Mouse (Mus musculus): Measurements from ENCODE around the gene Ndufb4.
"Not testable (repeated sequence)": the region's sequence is repeated elsewhere in the genome, so short reads cannot be mapped to it uniquely, and the experiment has no call there.

Gene Ndufb4

DNA sequence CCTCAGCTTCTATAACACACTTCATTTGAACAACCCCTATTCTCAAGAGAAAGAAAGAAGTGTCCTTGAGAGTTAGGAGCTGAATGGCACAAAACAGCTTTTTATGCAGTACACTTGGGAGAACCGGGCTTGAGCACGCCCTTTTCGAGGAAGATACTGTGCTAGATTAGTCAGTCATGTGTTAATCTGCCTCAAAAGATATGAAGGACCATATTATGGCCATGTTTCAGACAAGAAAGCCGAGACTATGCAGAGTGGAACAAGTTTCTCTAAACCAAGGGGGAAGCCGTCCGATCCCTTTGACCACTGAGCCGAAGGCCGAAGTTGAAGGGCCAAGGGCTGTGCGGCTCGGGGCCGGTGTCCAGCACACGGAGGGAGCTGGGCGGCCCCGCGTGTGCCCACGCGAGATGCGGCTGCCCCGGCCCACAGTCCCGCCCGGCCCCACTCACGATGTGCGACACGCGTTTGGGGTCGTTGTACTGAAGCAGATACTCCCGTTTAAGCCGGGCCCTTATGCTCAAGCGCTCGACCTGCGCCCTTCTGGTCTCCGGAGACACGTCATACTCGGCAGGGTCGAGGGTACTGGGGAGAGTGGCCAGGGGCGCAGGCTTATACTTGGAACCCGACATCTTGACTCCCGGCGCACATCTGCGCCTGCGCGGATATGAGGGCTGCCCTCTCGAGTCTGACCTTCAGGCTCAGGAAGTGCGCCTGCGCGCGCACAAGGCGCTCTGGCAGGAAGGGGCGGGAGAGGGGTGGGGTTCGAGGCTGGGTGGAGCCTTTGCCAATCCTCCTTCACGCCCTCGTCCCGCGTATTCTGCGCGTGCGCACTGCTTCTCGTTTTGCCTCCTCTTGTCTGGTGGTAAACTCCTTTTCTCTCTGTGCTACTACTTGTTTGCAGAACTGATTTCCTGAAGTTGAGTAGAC is at the start of gene Ndufb4:
TSS of gene Ndufb4 (minus strand) at position 723 of the 927 bp plus-strand sequence.
- DNase-seq (ENCODE audit: low spot score): peak; percentile 97

DNA sequence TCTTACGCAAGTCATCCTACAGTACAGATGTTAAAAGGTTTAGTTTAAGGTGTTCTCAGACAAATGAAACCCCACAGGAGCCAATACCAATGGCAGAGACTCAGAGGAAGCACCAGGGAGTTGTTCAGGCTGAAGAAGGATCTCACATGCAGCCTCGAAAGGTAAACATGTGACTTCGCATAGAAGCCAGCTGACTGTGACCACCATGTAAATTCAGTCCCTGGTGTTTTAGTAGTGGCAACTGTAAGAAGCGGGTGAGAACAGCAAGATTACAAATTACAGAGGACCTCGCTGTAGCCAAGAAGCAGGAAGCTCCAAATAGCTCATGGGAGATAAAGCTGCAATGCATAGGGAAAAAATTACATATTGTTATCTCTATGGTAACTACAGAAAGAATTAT is 49.6 kb upstream of the Ndufb4 start:
- no peak for DNase-seq (ENCODE audit: low spot score)

DNA sequence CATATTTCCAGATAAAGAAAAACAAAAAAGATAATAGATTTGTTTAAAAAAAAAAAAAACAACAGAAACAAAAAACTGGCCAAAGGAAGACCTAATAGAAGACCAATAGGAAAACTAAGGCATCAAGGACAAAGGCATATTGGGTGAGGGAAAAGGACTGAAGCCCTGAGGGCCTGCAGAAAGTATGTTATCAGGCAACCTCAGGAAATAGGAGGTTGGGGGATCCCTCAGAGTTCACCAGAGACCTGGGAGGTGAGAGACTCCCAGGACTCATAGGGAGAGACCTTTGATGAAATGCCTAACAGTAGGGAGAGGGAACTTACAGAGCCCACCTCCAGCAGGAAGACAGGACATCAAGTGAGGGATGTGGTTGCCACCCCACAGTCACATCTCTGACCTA is 45.8 kb upstream of the Ndufb4 start:
- not testable (repeated sequence) for DNase-seq (ENCODE audit: low spot score)

DNA sequence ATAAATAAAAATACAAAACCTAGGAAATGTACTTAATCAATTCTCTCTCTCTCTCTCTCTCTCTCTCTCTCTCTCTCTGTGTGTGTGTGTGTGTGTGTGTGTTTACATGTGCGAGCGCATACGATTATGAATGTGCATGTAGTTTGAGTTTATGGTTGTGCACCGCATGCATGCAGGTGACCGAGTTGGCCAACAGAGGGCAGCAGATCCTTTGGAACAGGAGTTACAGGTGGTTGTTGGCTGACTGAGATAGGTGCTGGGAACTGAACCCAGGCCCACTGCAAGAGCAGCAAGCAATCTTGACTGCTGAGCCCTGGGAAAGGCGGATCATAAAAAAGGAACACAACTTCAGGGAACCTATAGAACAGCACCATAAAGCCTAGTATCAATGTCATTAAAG is 44.5 kb upstream of the Ndufb4 start:
- no peak for DNase-seq (ENCODE audit: low spot score)

DNA sequence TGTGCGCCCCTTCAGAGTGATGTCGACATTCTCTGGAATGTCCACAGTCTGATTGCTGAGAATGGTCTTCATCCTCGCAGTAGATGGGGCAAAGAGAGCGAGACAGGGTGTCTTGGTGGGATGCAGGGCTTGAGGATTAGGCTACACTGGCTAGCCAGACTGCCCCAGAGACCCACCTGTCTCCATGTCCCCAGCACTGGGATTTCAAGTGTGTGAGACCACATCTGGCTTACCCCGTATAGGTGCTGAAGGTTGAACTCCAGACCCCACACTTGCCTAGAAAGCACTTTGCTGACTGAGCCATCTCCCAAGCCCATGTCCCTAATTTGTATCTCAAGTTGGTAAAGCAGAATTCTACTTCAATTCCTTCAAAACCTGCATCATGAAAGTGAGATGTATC is 43.0 kb upstream of the Ndufb4 start:
- DNase-seq (ENCODE audit: low spot score): no peak

DNA sequence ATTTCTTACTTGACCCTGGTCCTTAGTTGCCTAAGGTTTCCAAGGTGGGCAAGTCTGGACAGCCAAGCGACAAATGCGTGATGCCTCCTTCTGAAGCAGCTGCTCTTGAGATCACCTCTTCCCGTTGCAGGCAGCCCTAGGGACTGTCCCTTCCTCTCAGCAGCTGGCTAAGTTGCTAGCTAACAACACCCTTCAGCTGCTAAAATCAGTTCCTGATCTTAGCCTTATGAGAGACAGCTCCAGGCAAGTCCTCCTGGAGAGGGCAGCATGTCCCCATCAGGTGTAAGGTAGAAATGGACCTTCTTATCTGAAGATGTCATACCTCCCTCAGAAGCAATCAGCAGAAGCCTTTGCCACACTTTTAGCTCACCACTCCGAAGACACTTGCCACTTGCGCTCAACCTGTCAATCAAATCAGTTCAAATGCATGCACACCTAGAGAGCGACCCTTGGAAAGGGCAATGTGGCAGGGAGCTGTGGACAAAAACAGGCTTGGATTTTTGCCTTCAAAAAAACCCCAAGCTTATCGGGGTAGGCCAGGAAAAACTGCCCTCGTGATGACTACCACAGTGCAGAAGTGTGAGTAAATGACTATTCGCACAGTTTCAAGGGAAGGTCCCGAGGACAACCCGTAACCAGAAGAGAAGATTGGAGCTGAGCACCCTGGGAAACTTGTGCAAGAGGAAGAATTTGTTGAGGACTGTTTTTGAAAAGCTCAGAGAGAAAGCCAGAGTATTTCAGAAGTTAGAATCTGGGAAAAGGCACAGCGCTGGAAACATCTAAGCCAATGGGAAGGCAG is 36.9 kb upstream of the Ndufb4 start:
- DNase-seq (ENCODE audit: low spot score): no peak

DNA sequence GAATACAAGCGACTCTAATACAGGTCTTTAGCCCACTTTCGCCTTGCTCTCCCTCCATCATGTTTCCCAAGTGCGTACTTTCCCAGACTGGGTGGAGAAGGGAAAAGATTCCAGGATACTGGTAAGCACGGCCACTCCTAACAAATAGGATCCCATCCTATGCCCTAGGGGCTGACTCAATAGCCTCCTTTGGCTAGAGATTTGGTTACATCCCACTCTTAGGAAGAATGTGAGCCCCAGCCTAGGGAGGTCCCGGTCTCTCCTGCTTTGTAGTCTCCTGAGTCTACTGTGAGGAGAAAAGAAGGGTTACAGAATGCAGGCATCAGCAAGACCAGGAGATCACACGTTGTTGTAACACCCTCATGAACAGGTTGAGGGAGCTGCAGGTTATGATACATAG is 36.2 kb upstream of the Ndufb4 start:
- no peak for DNase-seq (ENCODE audit: low spot score)

DNA sequence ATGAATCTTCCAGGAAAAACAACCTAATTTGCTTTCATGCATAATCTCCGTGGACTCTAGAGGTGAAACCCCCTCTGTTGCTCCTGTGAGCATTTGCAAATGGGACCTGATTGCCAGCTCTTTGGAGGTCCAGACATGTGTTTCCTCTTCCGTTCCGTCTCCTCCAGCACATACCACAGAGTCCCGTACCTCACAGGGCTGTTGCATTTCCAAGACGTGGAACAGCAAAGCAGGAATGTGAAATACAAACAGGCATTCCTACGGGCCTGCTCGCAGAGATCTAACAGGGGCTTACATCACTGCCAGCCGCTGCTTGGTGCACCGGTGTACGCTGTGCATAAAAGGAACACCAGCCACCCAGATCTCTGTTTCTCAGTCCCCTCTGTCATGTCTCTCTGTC is 35.7 kb upstream of the Ndufb4 start:
- DNase-seq (ENCODE audit: low spot score): no peak

DNA sequence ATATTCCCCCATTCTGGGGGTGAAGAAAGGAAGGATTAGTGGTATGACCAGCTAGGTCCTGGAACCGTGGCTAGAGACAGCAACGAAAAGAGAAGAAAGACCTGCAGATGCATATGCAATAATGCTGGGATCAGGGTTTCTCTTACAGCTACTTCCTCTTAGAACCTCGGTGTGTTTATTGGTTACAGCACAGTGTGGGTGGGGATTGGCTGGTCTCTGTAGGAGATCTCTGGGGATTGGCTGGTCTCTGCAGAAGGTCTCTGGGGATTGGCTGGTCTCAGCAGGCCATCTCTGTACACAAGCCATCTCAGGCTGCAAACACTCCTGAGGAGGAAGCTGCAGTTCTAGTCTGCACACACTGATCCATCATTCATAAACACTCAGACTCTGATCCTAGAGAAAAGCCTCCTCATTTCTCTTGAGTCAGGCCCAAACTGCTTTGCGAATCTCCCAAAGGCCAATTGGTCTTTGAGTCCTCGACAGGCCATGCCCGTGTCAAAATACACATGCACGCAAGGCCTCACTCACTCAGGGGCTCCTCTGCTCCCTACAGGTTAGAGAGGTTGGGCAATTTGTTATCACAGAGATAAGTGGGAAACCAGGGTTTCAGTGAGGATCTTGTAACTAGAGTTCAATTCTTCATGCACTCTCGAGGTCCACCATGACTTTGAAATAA is 35.1 kb upstream of the Ndufb4 start:
- peak; percentile 11 for DNase-seq (ENCODE audit: low spot score)

DNA sequence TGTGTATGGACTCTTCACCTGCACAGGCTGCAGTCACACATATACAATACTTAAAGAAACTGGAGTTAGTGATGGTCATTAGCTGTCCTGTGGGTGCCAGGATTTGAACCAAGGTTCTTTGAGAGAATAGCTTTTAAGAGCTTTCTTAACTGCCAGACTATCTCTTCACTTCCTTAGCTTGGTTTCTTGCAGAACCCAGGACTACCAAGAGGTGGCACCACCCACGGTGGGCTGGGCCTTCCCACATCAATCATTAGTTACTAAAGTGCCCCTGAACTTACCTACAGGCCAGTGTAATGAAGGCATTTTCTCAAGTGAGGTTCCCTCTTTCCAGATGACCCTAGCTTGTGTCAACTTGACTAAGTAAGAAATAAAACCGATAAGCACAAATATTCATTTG is 33.9 kb upstream of the Ndufb4 start:
- DNase-seq (ENCODE audit: low spot score): no peak

DNA sequence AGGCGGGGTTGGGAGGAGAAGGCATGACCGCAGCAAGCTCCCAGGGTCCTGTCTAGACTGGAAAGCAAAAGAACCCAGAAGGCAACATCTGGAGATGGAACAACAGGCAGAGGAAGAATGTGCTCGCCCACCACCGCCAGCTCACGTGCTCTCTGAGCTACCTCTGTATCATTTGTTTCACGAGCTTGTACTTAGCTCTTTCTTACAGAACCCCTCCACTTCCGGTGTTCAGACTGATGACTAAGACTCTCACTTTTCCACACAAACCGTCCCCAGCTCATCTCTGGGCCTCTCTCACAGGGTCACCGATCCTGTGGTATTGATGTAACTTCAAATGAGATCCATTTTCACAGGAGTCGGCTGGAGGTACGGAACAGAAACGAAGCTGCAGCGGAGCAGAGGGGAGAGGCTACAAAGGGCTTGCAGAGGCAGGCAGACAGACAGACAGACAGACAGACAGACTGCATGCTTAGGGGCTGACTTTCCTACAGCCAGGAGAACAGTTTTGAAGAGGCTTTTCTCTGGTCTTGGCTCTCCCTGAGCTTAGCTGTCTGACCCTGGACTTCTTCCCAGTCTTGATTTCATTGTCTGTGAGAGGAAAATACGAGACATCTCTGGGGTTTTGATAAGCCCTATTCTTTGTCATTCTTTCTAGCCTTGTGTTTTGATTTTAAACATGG is 33.2 kb upstream of the Ndufb4 start:
- DNase-seq (ENCODE audit: low spot score): peak; percentile 17

DNA sequence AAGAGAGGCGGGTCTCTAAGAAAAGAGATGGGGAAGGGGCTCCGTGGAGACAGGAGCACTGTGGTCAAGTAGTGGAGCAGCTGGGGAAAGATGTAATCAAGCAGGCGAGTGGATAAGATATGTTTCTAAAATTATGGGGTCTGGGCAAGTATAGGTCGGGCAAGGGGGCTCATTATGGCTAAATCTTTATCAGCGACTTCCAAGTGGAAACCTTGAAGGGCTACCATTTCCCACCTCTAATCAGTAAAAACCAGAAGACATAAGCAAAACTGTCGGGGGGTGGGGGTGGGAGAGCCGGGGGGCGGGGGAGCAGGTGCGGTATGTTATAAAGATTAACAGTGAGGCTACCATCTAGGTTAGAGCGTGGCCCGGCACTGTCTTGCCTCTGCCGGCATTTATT is 32.6 kb upstream of the Ndufb4 start:
- no peak for DNase-seq (ENCODE audit: low spot score)

DNA sequence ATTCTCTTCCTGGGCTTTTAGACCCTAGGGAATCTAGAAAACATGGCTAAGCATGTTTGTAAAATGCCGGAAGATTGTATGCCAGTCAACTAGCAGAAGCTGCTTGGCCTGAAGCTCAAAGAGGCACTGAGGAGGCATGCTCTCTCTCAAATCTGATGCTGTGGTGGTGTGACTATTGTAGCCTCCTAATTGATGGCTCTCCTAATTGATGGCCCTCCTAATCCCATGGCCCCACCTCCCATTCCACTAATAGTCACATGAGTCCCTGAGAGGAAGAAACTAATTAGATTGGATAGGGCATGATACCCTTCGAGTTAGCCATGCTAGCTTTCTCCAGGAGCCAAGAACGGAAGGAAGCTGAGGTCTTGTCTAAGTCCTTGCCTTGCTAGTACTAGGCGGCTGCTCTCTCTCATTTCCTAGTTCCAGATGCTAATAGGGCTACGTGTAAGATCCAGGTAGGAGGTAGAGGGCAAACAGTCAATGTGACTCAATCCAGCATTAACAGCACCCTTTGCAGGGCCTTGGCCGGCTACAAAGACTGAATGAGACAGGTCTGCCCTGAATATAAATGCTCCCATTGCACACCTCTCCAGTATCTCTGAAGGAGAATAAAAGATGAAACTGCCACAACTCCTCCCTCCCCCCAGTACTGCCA is 31.8 kb upstream of the Ndufb4 start:
- no peak for DNase-seq (ENCODE audit: low spot score)

DNA sequence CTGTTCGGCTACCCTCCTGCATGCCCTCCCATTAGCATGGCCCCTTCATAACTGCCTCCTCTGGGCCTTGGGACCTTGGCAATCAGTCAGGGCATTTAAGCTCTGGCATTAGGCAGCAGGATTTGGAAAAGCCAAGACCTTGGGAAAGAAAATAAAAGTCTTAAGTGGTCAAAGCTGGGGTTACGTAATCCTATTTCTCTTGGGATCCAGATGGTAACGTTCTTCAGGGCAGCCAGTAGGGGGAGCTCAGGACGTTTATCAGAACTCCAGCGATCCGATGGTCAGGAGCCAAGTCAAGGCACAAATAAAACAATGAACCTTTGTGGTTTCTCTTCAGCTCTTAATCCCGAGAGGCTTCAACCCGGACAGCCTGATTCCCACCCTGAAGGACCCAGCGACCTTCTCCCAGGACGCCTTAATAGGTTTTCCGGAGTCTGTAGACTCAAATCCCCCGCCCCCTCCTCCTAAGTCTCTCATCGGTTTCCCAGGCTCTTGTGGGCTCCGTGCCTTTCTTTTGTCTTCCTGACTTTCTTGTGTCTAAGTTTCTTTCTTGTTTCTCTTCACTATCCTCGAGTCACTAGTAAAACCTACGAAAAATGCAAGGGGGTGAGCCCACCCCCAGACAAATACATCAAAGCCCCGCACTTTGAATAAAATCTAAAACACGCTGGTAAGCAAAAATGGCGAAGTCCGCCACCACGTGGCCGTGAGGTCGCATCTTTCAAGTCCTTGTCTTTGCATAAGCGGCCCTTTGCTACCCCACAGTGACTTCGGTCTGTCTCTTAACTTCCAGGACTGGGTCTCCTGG is 30.6 kb upstream of the Ndufb4 start:
- DNase-seq (ENCODE audit: low spot score): peak; percentile 83

DNA sequence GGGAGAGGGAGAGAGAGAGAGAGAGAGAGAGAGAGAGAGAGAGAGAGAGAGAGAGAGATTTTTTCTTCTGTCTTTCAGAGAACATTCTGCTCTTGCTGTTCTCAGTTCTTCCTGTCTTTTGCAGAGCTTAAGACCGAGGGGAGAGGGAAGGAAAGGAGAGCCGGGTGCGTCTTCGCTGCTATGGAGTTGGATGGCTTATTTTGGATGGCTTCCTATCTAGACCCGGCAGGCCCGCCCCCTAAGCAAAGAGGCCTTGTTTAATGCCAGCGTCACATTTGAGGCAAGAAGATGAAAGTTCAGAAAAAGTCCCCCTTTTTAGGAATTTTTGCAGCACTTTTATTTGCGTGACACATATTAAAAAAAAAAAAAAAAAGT is 30.0 kb upstream of the Ndufb4 start:
- DNase-seq (ENCODE audit: low spot score): peak; percentile 29

DNA sequence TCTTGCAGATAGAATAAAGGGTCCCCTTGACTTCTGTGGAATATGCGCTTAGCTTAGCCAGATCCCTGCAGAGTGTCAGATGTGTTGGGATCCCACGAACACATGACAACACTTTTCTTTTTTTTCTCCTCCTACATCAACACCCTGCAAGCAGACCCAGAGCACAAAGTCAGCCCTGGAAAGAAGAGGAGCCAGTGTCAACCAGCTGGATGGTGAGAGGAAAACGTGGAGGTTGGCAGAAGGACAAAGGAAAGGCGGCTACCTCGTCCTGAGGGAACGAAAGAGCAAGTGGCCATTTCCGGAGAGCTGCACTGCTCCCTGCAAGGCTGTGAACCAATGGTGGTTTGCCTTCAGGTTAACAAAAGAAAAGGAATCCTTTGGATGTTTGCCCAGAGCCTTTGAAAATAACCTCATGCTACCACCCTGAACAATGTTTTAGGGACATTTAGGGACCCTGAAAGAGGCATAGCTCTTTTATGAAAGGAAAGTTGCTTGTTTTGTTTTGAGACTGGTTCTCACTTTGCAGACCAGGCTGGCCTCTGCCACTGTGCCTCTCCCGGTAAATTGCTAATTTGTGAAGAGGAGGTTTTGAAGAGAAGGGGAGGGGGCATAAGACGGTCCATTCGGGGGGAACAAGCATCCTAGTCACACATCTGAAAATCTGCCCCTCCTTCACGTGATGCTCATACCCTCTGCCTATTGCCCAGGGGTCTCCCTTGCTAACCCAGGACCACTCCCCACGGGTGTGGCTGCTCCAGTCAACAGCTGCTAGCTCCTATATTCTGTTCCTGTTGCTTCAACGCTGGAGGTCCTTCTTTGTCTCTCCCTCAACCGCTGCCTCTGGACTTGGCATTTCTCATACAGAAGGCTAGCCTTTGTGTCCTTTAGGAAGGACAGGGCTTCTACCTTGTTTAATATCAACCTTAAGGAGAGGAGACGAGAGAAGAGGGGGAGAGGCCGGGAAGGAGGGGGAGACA is 29.2 kb upstream of the Ndufb4 start:
- peak; percentile 16 for DNase-seq (ENCODE audit: low spot score)

DNA sequence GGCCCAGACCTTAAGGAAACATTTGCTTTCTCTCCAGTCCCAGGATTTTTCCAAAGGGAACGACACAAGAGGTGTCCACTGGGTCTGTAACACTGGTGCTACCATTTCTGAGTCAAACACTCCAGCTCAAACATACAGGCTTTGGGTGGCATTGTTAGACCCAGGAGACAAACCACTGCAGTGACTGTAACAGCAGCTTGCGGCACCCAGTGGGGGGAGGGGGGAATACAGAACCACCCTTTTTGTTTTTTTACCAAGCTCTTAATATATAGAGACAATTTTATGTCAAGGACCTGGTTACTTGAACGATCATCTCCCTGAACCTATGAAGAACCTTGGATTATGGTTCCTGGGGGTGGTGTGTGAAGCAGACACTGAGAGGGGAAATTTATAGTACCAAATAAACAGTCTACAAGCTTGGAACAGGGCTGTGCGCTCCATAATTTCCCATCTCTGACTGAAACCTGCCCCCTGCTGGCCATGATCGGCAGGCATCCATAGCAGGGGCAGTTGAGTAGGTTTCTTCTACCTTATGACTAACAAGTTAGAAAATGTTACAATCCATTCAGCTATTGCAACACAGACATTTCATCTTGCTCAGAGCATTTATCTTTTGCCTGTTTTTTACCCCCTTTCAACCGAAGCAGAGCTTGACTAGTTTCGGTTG is 28.2 kb upstream of the Ndufb4 start:
- DNase-seq (ENCODE audit: low spot score): peak; percentile 60

DNA sequence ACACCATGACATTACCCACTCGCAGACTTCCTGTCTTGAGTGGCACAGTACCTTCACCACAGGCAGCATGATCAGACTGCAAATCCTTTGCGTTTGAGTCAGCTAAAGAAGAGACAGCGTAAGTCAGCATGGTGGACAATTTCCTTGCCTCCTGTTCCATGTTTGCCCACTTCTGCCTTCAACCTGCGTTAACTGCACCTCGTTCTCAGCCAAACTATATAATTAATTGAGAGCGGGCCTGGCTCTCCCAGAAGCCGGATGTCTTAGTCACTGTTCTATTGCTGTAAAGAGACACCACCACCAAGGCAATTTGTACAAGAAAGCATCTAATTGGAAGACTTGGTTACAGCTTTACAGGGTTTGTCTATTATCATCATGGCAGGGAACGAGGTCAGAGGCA is 26.6 kb upstream of the Ndufb4 start:
- DNase-seq (ENCODE audit: low spot score): no peak

DNA sequence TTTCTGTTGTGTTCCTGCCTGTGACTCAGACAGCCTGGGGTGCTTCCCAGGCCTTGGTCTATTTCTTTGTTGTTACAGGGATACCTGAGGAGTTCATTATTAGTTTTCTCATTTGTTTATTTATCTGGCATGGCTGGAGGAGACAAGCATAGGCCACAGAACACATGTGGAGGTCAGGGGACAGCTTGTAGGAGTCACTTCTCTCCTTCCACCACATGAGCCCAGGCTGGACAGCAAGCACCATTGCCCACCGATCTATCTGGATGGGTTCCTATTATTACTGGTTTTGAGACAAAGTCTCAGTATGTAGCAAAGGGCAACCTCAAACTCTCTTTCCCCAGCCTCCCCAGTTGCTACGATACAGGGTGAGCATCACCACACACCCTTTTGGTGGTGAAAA is 26.0 kb upstream of the Ndufb4 start:
- no peak for DNase-seq (ENCODE audit: low spot score)
